Comparison of ENCODE assay signal across 21 mouse cellular contexts in the genomic region with DNA sequence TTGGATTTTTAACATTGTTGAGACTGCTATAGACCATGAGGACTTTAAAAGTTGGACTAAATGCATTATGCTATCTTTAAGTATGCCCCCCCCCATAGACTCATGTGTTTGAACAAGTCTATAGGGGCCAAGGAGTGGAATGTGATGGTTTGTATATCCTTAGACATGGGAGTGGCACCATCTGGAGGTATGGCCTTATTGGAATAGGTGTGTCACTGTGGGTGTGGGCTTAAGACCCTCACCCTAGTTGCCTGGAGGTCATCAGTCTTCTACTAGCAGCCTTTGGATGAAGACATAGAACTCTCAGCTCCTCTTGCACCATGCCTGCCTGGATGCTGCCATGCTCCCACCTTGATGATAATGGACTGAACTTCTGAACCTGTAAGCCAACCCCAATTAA. TPM values are rescaled to one million over a fixed set of nuclear protein-coding genes. Genes with fewer than 3 reads are reported as not detected.
"Had no signal": no experiment of that assay in that cellular context is flagged by ENCODE, and none has a peak within 500 bp of the region (broad histone marks: within the 10 kb centered on the region; RNA-seq: fewer than 3 reads in every experiment).

A gene (plus strand): TSS at position 301 of the 400 bp plus-strand sequence.

RNA-seq across cellular contexts. Expression of the gene that starts here (rescaled TPM):
- polyA plus RNA-seq: heart, adult 2 months; heart, embryonic 10.5 days; heart, embryonic 11.5 days; heart, embryonic 12.5 days; heart, embryonic 13.5 days; heart, embryonic 14.5 days; heart, embryonic 15.5 days; heart, postnatal 0 days; hindbrain, embryonic 10.5 days; hindbrain, embryonic 11.5 days; hindbrain, embryonic 12.5 days; hindbrain, embryonic 13.5 days; hindbrain, embryonic 14.5 days; hindbrain, embryonic 15.5 days; hindbrain, embryonic 16.5 days; hindbrain, postnatal 0 days; inflammation-experienced regulatory T-cells, adult 6 months; kidney, adult 2 months; kidney, embryonic 14.5 days; kidney, embryonic 16.5 days; kidney, postnatal 0 days had no signal
